Mouse (Mus musculus) liver, embryonic 16.5 days (tissue): Measurements from ENCODE around the gene Ascc2. TPM values are rescaled to one million over a fixed set of nuclear protein-coding genes. Genes with fewer than 3 reads are reported as not detected.

Experiments
- ATAC-seq: fragments of 200-750 bp; cut with Nextera tagmentation; 2 replicates; pipeline ENCODE4 v1.8.0; 2017; ENCODE audit warnings: low read depth, mild to moderate bottlenecking, moderate number of reproducible peaks, moderate library complexity
- H3K27ac ChIP-seq: fragments of 300-500 bp; sonication (generic); 2 replicates; pipeline ENCODE4 v1.5.1; 2014; ENCODE audit warnings: mild to moderate bottlenecking, low read length
- H3K27me3 ChIP-seq: fragments of 300-500 bp; sonication (generic); 2 replicates; pipeline ENCODE4 v1.6.1; 2014; ENCODE audit warnings: low read depth, low read length, mixed read lengths; ENCODE audit not compliant: control insufficient read depth, insufficient read depth
- H3K36me3 ChIP-seq: fragments of 300-500 bp; sonication (generic); 2 replicates; pipeline ENCODE4 v1.6.1; 2014; ENCODE audit warnings: mild to moderate bottlenecking; ENCODE audit not compliant: control insufficient read depth, insufficient read depth
- H3K4me1 ChIP-seq: fragments of 300-500 bp; sonication (generic); 2 replicates; pipeline ENCODE4 v1.6.1; 2014; ENCODE audit warnings: low read depth, low read length, mixed read lengths; ENCODE audit not compliant: control insufficient read depth
- H3K4me2 ChIP-seq: fragments of 300-500 bp; sonication (generic); 2 replicates; pipeline ENCODE4 v1.6.1; 2014; ENCODE audit warnings: low read depth, low read length, mixed read lengths
- H3K4me3 ChIP-seq: fragments of 300-500 bp; sonication (generic); 2 replicates; pipeline ENCODE4 v1.5.1; 2014; ENCODE audit warnings: low read depth, mild to moderate bottlenecking, low read length
- H3K9ac ChIP-seq: fragments of 300-500 bp; sonication (generic); 2 replicates; pipeline ENCODE4 v1.6.1; 2014; ENCODE audit warnings: low read depth, low read length
- H3K9me3 ChIP-seq: fragments of 300-500 bp; sonication (generic); replicated peaks from 2 replicates; pipeline ENCODE4 v1.6.1; 2016; ENCODE audit warnings: low read length; ENCODE audit not compliant: control insufficient read depth
- WGBS: fragments of 180-500 bp; shearing (Covaris S2); extraction: QIAGEN DNeasy Blood & Tissue Kit; methylation state at CpG from one replicate; pipeline ENCODE4 v1.1.7; 2014; ENCODE audit not compliant: insufficient replicate concordance; 5-methylcytosine and 5-hydroxymethylcytosine counted together
- polyA plus RNA-seq: library from polyadenylated mRNA; unstranded; fragments of >200 nt; fragmentation: Nextera tagmentation; extraction: Ambion mirVana; gene quantifications from 2 replicates; pipeline ENCODE4 v1.2.1, GENCODE M21; 2015

Ascc2 gene
- polyA plus RNA-seq, 1 experiment from 2014 or later, result 18.2 TPM

GRCm38 (mm10) chr11:4718548-4718947 is 81.0 kb downstream of the Ascc2 start:
- WGBS, result 68% methylated on average over 5 of the region's 5 CpGs
- ATAC-seq, result no peak
- H3K4me2 ChIP-seq, result no peak overlapping the region
- no peaks in the 10 kb centered on the region for H3K36me3 ChIP-seq
- no peak overlapping the region for H3K4me3 ChIP-seq
- no peaks in the 10 kb centered on the region for H3K27me3 ChIP-seq
- no peak overlapping the region for H3K27ac ChIP-seq
- no peaks in the 10 kb centered on the region for H3K4me1 ChIP-seq
- H3K9me3 ChIP-seq, result no peaks in the 10 kb centered on the region
- no peak overlapping the region for H3K9ac ChIP-seq

GRCm38 (mm10) chr11:4719961-4720360 is 82.4 kb downstream of the Ascc2 start:
- no peaks in the 10 kb centered on the region for H3K4me1 ChIP-seq
- H3K36me3 ChIP-seq, result no peaks in the 10 kb centered on the region
- no peaks in the 10 kb centered on the region for H3K9me3 ChIP-seq
- no peak overlapping the region for H3K4me3 ChIP-seq
- H3K27me3 ChIP-seq, result no peaks in the 10 kb centered on the region
- no peak for ATAC-seq
- H3K9ac ChIP-seq, result no peak overlapping the region
- H3K27ac ChIP-seq, result no peak overlapping the region
- 67% methylated on average over 9 of the region's 9 CpGs for WGBS
- no peak overlapping the region for H3K4me2 ChIP-seq

- no peak for ATAC-seq
- WGBS, result 70% methylated on average over 11 of the region's 11 CpGs
- Histone ChIP-seq H3K27me3 (no peaks in the 10 kb centered on the region), H3K36me3 (no peaks in the 10 kb centered on the region), H3K9me3 (no peaks in the 10 kb centered on the region), H3K27ac (no peak overlapping the region), H3K9ac (no peak overlapping the region), H3K4me3 (no peak overlapping the region), H3K4me2 (no peak overlapping the region), H3K4me1 (no peaks in the 10 kb centered on the region)
Measured at GRCm38 (mm10) chr11:4720393-4720792, 82.8 kb downstream of the Ascc2 start.

GRCm38 (mm10) chr11:4720900-4721580 is 83.5 kb downstream of the Ascc2 start:
- H3K27ac ChIP-seq, result no peak overlapping the region
- H3K27me3 ChIP-seq, result no peaks in the 10 kb centered on the region
- no peak overlapping the region for H3K4me3 ChIP-seq
- 65% methylated on average over 7 of the region's 7 CpGs for WGBS
- H3K4me1 ChIP-seq, result no peaks in the 10 kb centered on the region
- ATAC-seq, result no peak
- H3K4me2 ChIP-seq, result no peak overlapping the region
- H3K9me3 ChIP-seq, result no peaks in the 10 kb centered on the region
- H3K36me3 ChIP-seq, result no peaks in the 10 kb centered on the region
- no peak overlapping the region for H3K9ac ChIP-seq

DNA sequence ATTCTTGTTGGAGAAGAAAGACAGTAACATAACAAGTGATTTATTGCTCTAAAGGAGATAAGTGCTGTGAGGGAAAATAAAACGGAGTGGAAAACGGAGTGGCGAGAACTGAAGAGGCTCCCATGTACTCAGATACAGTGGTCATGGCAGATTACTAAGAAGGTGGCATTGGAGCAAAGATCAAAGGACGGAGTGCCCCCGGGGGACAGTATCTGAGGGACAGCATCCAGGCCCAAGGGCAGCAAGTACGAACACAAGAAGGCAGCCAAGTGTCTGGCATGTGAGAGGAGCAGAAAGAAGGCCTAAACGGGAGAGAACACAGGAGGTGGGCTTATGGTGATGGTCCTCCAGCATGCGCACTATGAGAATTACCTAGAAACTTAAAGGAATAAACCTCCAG is 84.2 kb downstream of the Ascc2 start:
- Histone ChIP-seq H3K27me3 (no peaks in the 10 kb centered on the region), H3K27ac (no peak overlapping the region), H3K9ac (no peak overlapping the region), H3K36me3 (no peaks in the 10 kb centered on the region), H3K4me1 (no peaks in the 10 kb centered on the region), H3K4me3 (no peak overlapping the region), H3K4me2 (no peak overlapping the region), H3K9me3 (no peaks in the 10 kb centered on the region)
- WGBS, result 81% methylated on average over 8 of the region's 8 CpGs
- no peak for ATAC-seq

GRCm38 (mm10) chr11:4729603-4730002 is 92.1 kb downstream of the Ascc2 start:
- Histone ChIP-seq H3K27ac (no peak overlapping the region), H3K4me1 (no peaks in the 10 kb centered on the region; the same call in 1 of the 2 replicates), H3K9me3 (no peaks in the 10 kb centered on the region), H3K9ac (no peak overlapping the region), H3K36me3 (no peaks in the 10 kb centered on the region), H3K4me2 (no peak overlapping the region), H3K4me3 (no peak overlapping the region), H3K27me3 (no peaks in the 10 kb centered on the region)
- WGBS, result 32% methylated on average over 12 of the region's 12 CpGs
- no peak for ATAC-seq

DNA sequence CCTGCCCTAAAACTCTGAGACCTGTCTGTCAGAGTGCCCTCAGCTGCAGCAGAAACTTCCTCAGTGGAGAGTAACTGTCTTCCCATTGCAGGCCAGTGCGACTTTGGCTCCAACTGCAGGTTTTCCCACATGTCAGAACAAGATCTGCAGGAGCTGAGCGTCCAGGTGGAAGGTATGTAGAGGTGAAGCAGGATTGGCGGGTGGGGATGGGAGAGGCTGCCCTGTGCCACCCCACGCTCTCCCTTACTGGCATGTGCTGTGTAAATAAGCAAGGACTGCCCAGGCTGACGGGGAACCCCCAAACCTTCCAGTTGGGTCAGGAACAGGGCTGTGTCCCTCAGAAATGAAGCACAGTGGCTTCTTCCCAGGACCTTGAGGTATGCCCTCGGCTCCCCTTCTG is 92.5 kb downstream of the Ascc2 start:
- H3K27me3 ChIP-seq, result no peaks in the 10 kb centered on the region
- H3K4me1 ChIP-seq, result no peaks in the 10 kb centered on the region; the same call in 1 of the 2 replicates
- no peak overlapping the region for H3K27ac ChIP-seq
- no peaks in the 10 kb centered on the region for H3K9me3 ChIP-seq
- ATAC-seq, result no peak
- H3K9ac ChIP-seq, result no peak overlapping the region
- H3K4me3 ChIP-seq, result no peak overlapping the region
- H3K36me3 ChIP-seq, result no peaks in the 10 kb centered on the region
- 63% methylated on average over 6 of the region's 6 CpGs for WGBS
- no peak overlapping the region for H3K4me2 ChIP-seq

- ATAC-seq, result no peak
- WGBS, result 77% methylated on average over 5 of the region's 5 CpGs
- Histone ChIP-seq H3K4me2 (no peak overlapping the region), H3K4me3 (no peak overlapping the region), H3K9me3 (no peaks in the 10 kb centered on the region), H3K9ac (no peak overlapping the region), H3K36me3 (no peaks in the 10 kb centered on the region), H3K4me1 (no peaks in the 10 kb centered on the region; the same call in 1 of the 2 replicates), H3K27ac (no peak overlapping the region), H3K27me3 (no peaks in the 10 kb centered on the region)
Measured at GRCm38 (mm10) chr11:4730913-4731312, 93.4 kb downstream of the Ascc2 start.

DNA sequence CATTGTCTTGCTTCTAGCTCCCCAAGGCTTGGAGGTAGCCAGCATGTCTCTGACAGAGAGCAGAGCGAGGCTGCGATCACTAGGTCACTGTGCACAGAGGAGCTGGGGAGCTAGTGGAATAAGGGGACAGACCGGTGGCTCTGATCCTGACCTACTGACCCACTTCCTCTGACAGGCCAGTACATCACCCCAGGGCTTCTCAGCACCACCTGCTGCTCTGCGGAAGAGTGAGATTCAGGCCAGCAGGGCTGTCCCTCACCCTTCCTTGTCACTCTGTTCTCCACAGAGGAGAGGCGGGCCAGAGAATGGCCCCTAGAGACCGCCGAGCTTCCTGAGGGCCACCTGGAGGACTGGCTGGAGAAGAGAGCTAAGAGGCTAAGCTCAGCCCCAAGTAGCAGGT is 94.2 kb downstream of the Ascc2 start:
- H3K4me3 ChIP-seq, result no peak overlapping the region
- no peaks in the 10 kb centered on the region for H3K27me3 ChIP-seq
- H3K4me1 ChIP-seq, result no peaks in the 10 kb centered on the region; the same call in 1 of the 2 replicates
- H3K9me3 ChIP-seq, result no peaks in the 10 kb centered on the region
- H3K4me2 ChIP-seq, result no peak overlapping the region
- H3K9ac ChIP-seq, result no peak overlapping the region
- WGBS, result 73% methylated on average over 7 of the region's 7 CpGs
- ATAC-seq, result no peak
- H3K36me3 ChIP-seq, result no peaks in the 10 kb centered on the region
- no peak overlapping the region for H3K27ac ChIP-seq
